Mouse (Mus musculus) C2C12 (cell line): ENCODE data around the gene Rsrc1.

Experiments
- CTCF ChIP-seq: IDR thresholded peaks from one replicate; pipeline ENCODE4 v1.5.1; 2011; ENCODE audit not compliant: control insufficient read depth, insufficient read depth, insufficient read length
- MAX ChIP-seq: IDR thresholded peaks from one replicate; pipeline ENCODE4 v1.6.1; 2011; ENCODE audit warnings: mild to moderate bottlenecking, control low read depth
- USF1 ChIP-seq: IDR thresholded peaks from one replicate; pipeline ENCODE4 v1.6.1; 2011; ENCODE audit warnings: low read depth, mild to moderate bottlenecking, control low read depth, moderate library complexity

GRCm38 (mm10) chr3:66985539-66986286 is 4.5 kb downstream of the Rsrc1 start:
- TF ChIP-seq CTCF: no peak
- TF ChIP-seq MAX: no peak
- no peak for TF ChIP-seq USF1
